Mouse (Mus musculus) fat pad, adult 2 months (tissue): Measurements from ENCODE around the gene Magi1.

Experiments used
- DNase-seq: peaks from one replicate; pipeline ENCODE4 v3.0.0-alpha.2; 2011; ENCODE audit warnings: low read depth, low spot score; ENCODE audit errors: extremely low read depth

Magi1 gene

GRCm38 (mm10) chr6:94163325-94163995, 120.3 kb downstream of the Magi1 start:
- DNase-seq, result no peak

- no peak for DNase-seq
These were observed 120.8 kb downstream of the Magi1 start for GRCm38 (mm10) chr6:94162918-94163317.

GRCm38 (mm10) chr6:94159256-94159655, 124.5 kb downstream of the Magi1 start:
- DNase-seq, result no peak

- DNase-seq, result peak; percentile 39
These were observed 125.4 kb downstream of the Magi1 start for GRCm38 (mm10) chr6:94158119-94158848.

- DNase-seq, result no peak
These were observed 127.7 kb downstream of the Magi1 start for GRCm38 (mm10) chr6:94155996-94156395.

GRCm38 (mm10) chr6:94154854-94155601, 128.7 kb downstream of the Magi1 start:
- no peak for DNase-seq

- no peak for DNase-seq
These were observed 130.8 kb downstream of the Magi1 start for GRCm38 (mm10) chr6:94152881-94153280.

GRCm38 (mm10) chr6:94150876-94151275, 132.8 kb downstream of the Magi1 start:
- no peak for DNase-seq

GRCm38 (mm10) chr6:94149800-94150199, 133.9 kb downstream of the Magi1 start:
- DNase-seq, result no peak

GRCm38 (mm10) chr6:94146206-94146493, 137.6 kb downstream of the Magi1 start:
- no peak for DNase-seq

- no peak for DNase-seq
These were observed 138.1 kb downstream of the Magi1 start for GRCm38 (mm10) chr6:94145430-94146205.

GRCm38 (mm10) chr6:94142493-94142892, 141.2 kb downstream of the Magi1 start:
- no peak for DNase-seq

- no peak for DNase-seq
These were observed 142.2 kb downstream of the Magi1 start for GRCm38 (mm10) chr6:94141496-94141895.

- DNase-seq, result no peak
These were observed 143.7 kb downstream of the Magi1 start for GRCm38 (mm10) chr6:94139952-94140414.

- DNase-seq, result no peak
These were observed 147.0 kb downstream of the Magi1 start for GRCm38 (mm10) chr6:94136693-94137092.

- DNase-seq, result no peak
These were observed 149.6 kb downstream of the Magi1 start for GRCm38 (mm10) chr6:94134159-94134558.

GRCm38 (mm10) chr6:94131999-94132398, 151.7 kb downstream of the Magi1 start:
- no peak for DNase-seq

- DNase-seq, result no peak
These were observed 153.3 kb downstream of the Magi1 start for GRCm38 (mm10) chr6:94130389-94130788.

- DNase-seq, result no peak
These were observed 157.0 kb downstream of the Magi1 start for GRCm38 (mm10) chr6:94126763-94127162.

GRCm38 (mm10) chr6:94125144-94125543, 158.6 kb downstream of the Magi1 start:
- no peak for DNase-seq

- DNase-seq, result no peak
These were observed 159.4 kb downstream of the Magi1 start for GRCm38 (mm10) chr6:94124279-94124678.
